Mouse (Mus musculus) heart, embryonic 13.5 days (tissue): ENCODE results near the gene Rnf103. TPM values are rescaled to one million over a fixed set of nuclear protein-coding genes. Genes with fewer than 3 reads are reported as not detected.

Experiments
- ATAC-seq: fragments of 200-750 bp; cut with Nextera tagmentation; 2 replicates; pipeline ENCODE4 v1.8.0; 2017; ENCODE audit warnings: moderate TSS enrichment; ENCODE audit not compliant: insufficient number of reproducible peaks, low FRiP score, low TSS enrichment; ENCODE audit errors: extremely low read depth
- H3K27ac ChIP-seq: fragments of 300-500 bp; sonication (generic); replicated peaks from 2 replicates; pipeline ENCODE4 v1.5.1; 2015; ENCODE audit warnings: moderate library complexity, mild to moderate bottlenecking, inconsistent platforms
- H3K27me3 ChIP-seq: fragments of 300-500 bp; sonication (generic); replicated peaks from 2 replicates; pipeline ENCODE4 v1.6.1; 2015; ENCODE audit warnings: mild to moderate bottlenecking, inconsistent platforms
- H3K36me3 ChIP-seq: fragments of 300-500 bp; sonication (generic); 2 replicates; pipeline ENCODE4 v1.6.1; 2015; ENCODE audit warnings: mild to moderate bottlenecking, inconsistent platforms
- H3K4me1 ChIP-seq: fragments of 300-500 bp; sonication (generic); 2 replicates; pipeline ENCODE4 v1.6.1; 2015; ENCODE audit warnings: inconsistent platforms
- H3K4me2 ChIP-seq: fragments of 300-500 bp; sonication (generic); 2 replicates; pipeline ENCODE4 v1.6.1; 2015; ENCODE audit warnings: inconsistent platforms, mild to moderate bottlenecking, moderate library complexity
- H3K4me3 ChIP-seq: fragments of 300-500 bp; sonication (generic); 2 replicates; pipeline ENCODE4 v1.5.1; 2015; ENCODE audit warnings: moderate library complexity, mild to moderate bottlenecking, inconsistent platforms
- H3K9ac ChIP-seq: fragments of 300-500 bp; sonication (generic); 2 replicates; pipeline ENCODE4 v1.6.1; 2015; ENCODE audit warnings: inconsistent platforms, mild to moderate bottlenecking, moderate library complexity
- H3K9me3 ChIP-seq: fragments of 300-500 bp; sonication (generic); 2 replicates; pipeline ENCODE4 v1.6.1; 2016; ENCODE audit warnings: inconsistent platforms
- WGBS: fragments of 180-500 bp; shearing (Covaris S2); methylation state at CpG from one replicate; pipeline ENCODE4 v1.1.7; 2015; ENCODE audit warnings: mixed read lengths; 5-methylcytosine and 5-hydroxymethylcytosine counted together
- polyA plus RNA-seq: library from polyadenylated mRNA; unstranded; fragments of >200 nt; fragmentation: Nextera tagmentation; extraction: Ambion mirVana; gene quantifications from 2 replicates; pipeline ENCODE4 v1.2.1, GENCODE M21; 2015

The Rnf103 gene
- polyA plus RNA-seq, 1 experiment from 2014 or later, result 10.8 TPM

GRCm38 (mm10) chr6:71492756-71493674 lies 679 bp upstream of the Rnf103 start:
- H3K4me3 ChIP-seq, result peak overlapping the region; percentile 92
- peaks cover 12% of the 10 kb centered on the region for H3K36me3 ChIP-seq
- peak overlapping the region; percentile 99 for H3K27ac ChIP-seq
- no peak; the same call in 1 of the 2 replicates for ATAC-seq
- peaks cover 19% of the 10 kb centered on the region for H3K4me1 ChIP-seq
- 24% methylated on average over 22 of the region's 22 CpGs for WGBS
- H3K9ac ChIP-seq, result peak overlapping the region; percentile 98
- H3K9me3 ChIP-seq, result no peaks in the 10 kb centered on the region
- peak overlapping the region; percentile 91 for H3K4me2 ChIP-seq
- H3K27me3 ChIP-seq, result no peaks in the 10 kb centered on the region

GRCm38 (mm10) chr6:71494341-71495020 lies 787 bp downstream of the Rnf103 start:
- H3K4me2 ChIP-seq, result peak overlapping the region; percentile 91
- peak overlapping the region; percentile 98 for H3K9ac ChIP-seq
- H3K27ac ChIP-seq, result peak overlapping the region; percentile 99
- no peaks in the 10 kb centered on the region for H3K27me3 ChIP-seq
- WGBS, result under 1% methylated on average over 41 of the region's 46 CpGs
- H3K4me3 ChIP-seq, result peak overlapping the region; percentile 92
- peaks cover 19% of the 10 kb centered on the region for H3K4me1 ChIP-seq
- ATAC-seq, result peak; percentile 53
- H3K36me3 ChIP-seq, result peaks cover 25% of the 10 kb centered on the region
- H3K9me3 ChIP-seq, result no peaks in the 10 kb centered on the region

DNA sequence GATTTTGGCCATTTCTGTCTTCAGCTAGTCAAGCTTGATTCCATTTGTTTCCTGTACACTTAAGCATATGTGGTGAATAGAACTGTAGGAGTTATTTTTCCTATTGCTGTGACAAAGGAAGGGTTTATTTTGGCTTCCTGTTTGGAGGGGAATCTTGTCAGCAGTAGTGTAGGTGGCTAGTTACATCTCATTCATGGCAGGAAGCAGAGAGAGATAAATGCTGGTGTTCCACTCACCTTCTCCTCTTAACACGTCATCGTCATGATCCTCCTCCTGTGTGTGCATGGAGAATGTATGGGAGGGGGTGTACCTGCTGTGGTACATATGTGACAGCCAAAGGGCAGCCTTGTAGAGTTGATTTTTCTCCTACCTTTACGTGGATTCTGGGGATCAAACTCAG lies 6.9 kb downstream of the Rnf103 start:
- peaks cover 20% of the 10 kb centered on the region for H3K4me1 ChIP-seq
- H3K36me3 ChIP-seq, result peaks cover 58% of the 10 kb centered on the region
- no peak overlapping the region for H3K9ac ChIP-seq
- 58% methylated on average over 3 of the region's 3 CpGs for WGBS
- H3K27ac ChIP-seq, result no peak overlapping the region
- H3K4me2 ChIP-seq, result no peak overlapping the region
- no peaks in the 10 kb centered on the region for H3K27me3 ChIP-seq
- H3K9me3 ChIP-seq, result no peaks in the 10 kb centered on the region
- ATAC-seq, result no peak
- no peak overlapping the region for H3K4me3 ChIP-seq

GRCm38 (mm10) chr6:71503001-71503400 lies 9.3 kb downstream of the Rnf103 start:
- Histone ChIP-seq H3K9me3 (no peaks in the 10 kb centered on the region), H3K27ac (no peak overlapping the region), H3K4me2 (no peak overlapping the region), H3K27me3 (no peaks in the 10 kb centered on the region), H3K4me1 (peaks cover 7% of the 10 kb centered on the region; the same call in 1 of the 2 replicates), H3K36me3 (peaks cover 59% of the 10 kb centered on the region), H3K9ac (no peak overlapping the region), H3K4me3 (no peak overlapping the region)
- WGBS, result 54% methylated on average over 4 of the region's 4 CpGs
- no peak for ATAC-seq

- Histone ChIP-seq H3K9ac (no peak overlapping the region), H3K36me3 (peaks cover 59% of the 10 kb centered on the region), H3K4me1 (peaks cover 7% of the 10 kb centered on the region; the same call in 1 of the 2 replicates), H3K27ac (no peak overlapping the region), H3K4me2 (no peak overlapping the region), H3K9me3 (no peaks in the 10 kb centered on the region), H3K4me3 (no peak overlapping the region), H3K27me3 (no peaks in the 10 kb centered on the region)
- ATAC-seq, result no peak
Observed at GRCm38 (mm10) chr6:71503670-71504069, 10.0 kb downstream of the Rnf103 start.

DNA sequence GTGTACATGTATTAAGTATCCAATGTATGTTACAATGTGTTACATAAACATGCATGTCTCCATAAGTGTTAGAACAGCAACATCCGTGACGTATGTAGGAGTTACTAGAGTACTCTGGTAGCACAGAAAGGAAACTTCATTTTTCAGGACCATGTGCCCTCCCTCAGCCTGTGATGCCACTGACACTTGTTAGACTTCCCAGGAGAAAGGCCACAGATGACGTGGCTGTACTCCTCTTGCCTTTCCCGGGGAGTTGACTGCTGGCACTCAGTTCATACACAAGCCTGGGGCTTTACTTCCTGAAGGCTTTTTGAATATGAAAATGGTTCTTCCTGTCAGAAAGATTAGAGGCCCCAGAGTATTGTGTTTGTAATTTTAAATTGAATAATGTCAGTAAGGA lies 10.4 kb downstream of the Rnf103 start:
- Histone ChIP-seq H3K4me3 (no peak overlapping the region), H3K9me3 (no peaks in the 10 kb centered on the region), H3K4me1 (peaks cover 7% of the 10 kb centered on the region; the same call in 1 of the 2 replicates), H3K9ac (no peak overlapping the region), H3K27ac (no peak overlapping the region), H3K36me3 (peaks cover 60% of the 10 kb centered on the region), H3K27me3 (no peaks in the 10 kb centered on the region), H3K4me2 (no peak overlapping the region)
- no peak for ATAC-seq
- 80% methylated on average over 4 of the region's 4 CpGs for WGBS

DNA sequence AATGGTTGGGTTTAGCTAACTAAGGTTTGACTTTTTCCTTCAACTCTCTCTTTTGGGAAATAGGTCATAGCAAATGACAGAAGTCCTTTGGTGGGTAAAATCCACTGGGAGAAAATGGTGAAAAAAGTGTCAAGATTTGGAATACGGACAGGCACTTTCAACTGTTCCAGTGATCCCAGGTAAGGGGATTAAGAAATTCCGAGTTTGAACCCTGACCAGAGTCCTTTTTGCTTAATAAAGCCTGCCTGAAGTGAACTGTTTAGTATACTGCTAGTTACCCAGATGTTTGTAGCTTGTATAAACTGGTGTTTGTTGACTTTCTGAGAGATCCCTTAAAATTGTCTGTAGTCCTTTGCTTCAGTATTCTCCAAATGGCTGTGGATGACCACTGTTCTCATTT lies 12.0 kb downstream of the Rnf103 start:
- Histone ChIP-seq H3K4me2 (no peak overlapping the region), H3K36me3 (peaks cover 63% of the 10 kb centered on the region), H3K9me3 (no peaks in the 10 kb centered on the region), H3K9ac (no peak overlapping the region), H3K27ac (no peak overlapping the region), H3K4me3 (no peak overlapping the region), H3K4me1 (0 out of 2 replicates have a peak, but pooled peaks cover 1% of the 10 kb centered on the region), H3K27me3 (no peaks in the 10 kb centered on the region)
- ATAC-seq, result no peak
- WGBS, result 94% methylated on average over 2 of the region's 2 CpGs

GRCm38 (mm10) chr6:71519476-71519875 lies 25.8 kb downstream of the Rnf103 start:
- 84% methylated on average over 4 of the region's 4 CpGs for WGBS
- Histone ChIP-seq H3K4me3 (no peak overlapping the region), H3K4me1 (no peaks in the 10 kb centered on the region), H3K27ac (no peak overlapping the region), H3K36me3 (peaks cover 14% of the 10 kb centered on the region; the same call in 1 of the 2 replicates), H3K27me3 (no peaks in the 10 kb centered on the region), H3K9ac (no peak overlapping the region), H3K4me2 (no peak overlapping the region), H3K9me3 (no peaks in the 10 kb centered on the region)
- no peak for ATAC-seq

DNA sequence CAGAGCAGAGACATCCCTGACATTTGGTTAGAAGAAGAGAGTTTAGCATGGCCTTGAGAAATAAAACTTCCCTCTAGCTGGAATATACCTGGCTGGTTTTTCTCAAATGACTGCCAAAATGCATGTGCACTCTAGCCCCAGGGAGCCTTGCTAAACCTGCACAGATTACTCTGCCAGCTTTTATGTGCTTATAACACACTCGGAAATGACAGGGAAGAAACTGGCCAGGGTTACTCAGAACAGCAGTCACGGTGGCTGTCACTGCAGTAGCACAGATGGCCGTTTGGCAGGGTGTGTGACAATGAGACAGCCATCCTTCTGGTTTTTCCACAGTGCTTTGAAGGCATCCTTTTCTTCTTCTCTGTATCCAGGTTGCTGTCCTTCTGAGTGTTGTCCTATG lies 31.9 kb downstream of the Rnf103 start:
- 49% methylated on average over 3 of the region's 3 CpGs for WGBS
- no peak overlapping the region for H3K9ac ChIP-seq
- H3K36me3 ChIP-seq, result 0 out of 2 replicates have a peak, but pooled peaks cover 6% of the 10 kb centered on the region
- H3K27me3 ChIP-seq, result no peaks in the 10 kb centered on the region
- no peaks in the 10 kb centered on the region for H3K4me1 ChIP-seq
- no peak overlapping the region for H3K4me2 ChIP-seq
- H3K27ac ChIP-seq, result no peak overlapping the region
- H3K9me3 ChIP-seq, result no peaks in the 10 kb centered on the region
- H3K4me3 ChIP-seq, result no peak overlapping the region
- no peak for ATAC-seq

- no peaks in the 10 kb centered on the region for H3K9me3 ChIP-seq
- no peaks in the 10 kb centered on the region for H3K4me1 ChIP-seq
- ATAC-seq, result no peak
- no peak overlapping the region for H3K9ac ChIP-seq
- H3K4me2 ChIP-seq, result no peak overlapping the region
- no peak overlapping the region for H3K4me3 ChIP-seq
- no peaks in the 10 kb centered on the region for H3K27me3 ChIP-seq
- WGBS, result 90% methylated on average over 10 of the region's 10 CpGs
- 0 out of 2 replicates have a peak, but pooled peaks cover 6% of the 10 kb centered on the region for H3K36me3 ChIP-seq
- no peak overlapping the region for H3K27ac ChIP-seq
Observed at GRCm38 (mm10) chr6:71527056-71527455, 33.4 kb downstream of the Rnf103 start.

DNA sequence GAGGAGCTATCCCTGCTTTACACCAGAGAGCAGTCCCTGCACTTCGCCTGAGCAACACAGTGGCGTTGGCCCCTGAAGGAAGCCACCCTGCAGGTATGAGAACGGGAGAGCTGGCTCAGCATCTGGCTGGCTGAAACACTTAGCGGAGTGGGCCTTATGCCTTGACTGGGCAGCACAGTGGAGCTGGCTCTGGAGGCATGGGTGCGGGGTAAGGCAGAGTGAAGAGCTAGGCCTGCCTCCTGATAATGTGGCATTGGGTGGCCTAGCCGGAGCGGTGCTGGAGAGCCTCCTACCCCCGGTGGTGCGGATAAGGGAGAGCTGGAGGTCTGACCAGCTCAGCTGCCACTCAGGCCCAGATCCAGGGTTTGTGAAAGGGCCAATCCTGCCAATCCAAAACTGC lies 34.1 kb downstream of the Rnf103 start:
- Histone ChIP-seq H3K27me3 (no peaks in the 10 kb centered on the region), H3K4me2 (no peak overlapping the region), H3K36me3 (0 out of 2 replicates have a peak, but pooled peaks cover 6% of the 10 kb centered on the region), H3K9me3 (no peaks in the 10 kb centered on the region), H3K27ac (no peak overlapping the region), H3K4me3 (no peak overlapping the region), H3K9ac (no peak overlapping the region), H3K4me1 (no peaks in the 10 kb centered on the region)
- no peak for ATAC-seq
- WGBS, result 73% methylated on average over 9 of the region's 9 CpGs
